Mouse (Mus musculus) intestine, postnatal 0 days (tissue): ENCODE results near the gene Ginm1. TPM values are rescaled to one million over a fixed set of nuclear protein-coding genes. Genes with fewer than 3 reads are reported as not detected.

Experiments
- ATAC-seq: fragments of 200-750 bp; cut with Nextera tagmentation; 2 replicates; pipeline ENCODE4 v1.8.0; 2017; ENCODE audit warnings: mild to moderate bottlenecking, moderate TSS enrichment, moderate library complexity
- H3K27ac ChIP-seq: fragments of 300-500 bp; sonication (generic); 2 replicates; pipeline ENCODE4 v1.5.1; 2014; ENCODE audit warnings: mild to moderate bottlenecking, low read depth, low read length, moderate library complexity
- H3K27me3 ChIP-seq: fragments of 300-500 bp; sonication (generic); replicated peaks from 2 replicates; pipeline ENCODE4 v1.6.1; 2014; ENCODE audit warnings: low read length, mixed read lengths; ENCODE audit not compliant: control insufficient read depth, insufficient read depth
- H3K36me3 ChIP-seq: fragments of 300-500 bp; sonication (generic); 2 replicates; pipeline ENCODE4 v1.6.1; 2014; ENCODE audit warnings: mild to moderate bottlenecking, moderate library complexity; ENCODE audit not compliant: control insufficient read depth, insufficient read depth
- H3K4me1 ChIP-seq: fragments of 300-500 bp; sonication (generic); replicated peaks from 2 replicates; pipeline ENCODE4 v1.6.1; 2014; ENCODE audit warnings: antibody characterized with exemption, low read length, mixed read lengths; ENCODE audit not compliant: control insufficient read depth, insufficient read depth
- H3K4me2 ChIP-seq: fragments of 300-500 bp; sonication (generic); replicated peaks from 2 replicates; pipeline ENCODE4 v1.6.1; 2014; ENCODE audit warnings: low read depth, mild to moderate bottlenecking, moderate library complexity
- H3K4me3 ChIP-seq: fragments of 300-500 bp; sonication (generic); 2 replicates; pipeline ENCODE4 v1.5.1; 2014; ENCODE audit warnings: low read depth, low read length
- H3K9ac ChIP-seq: fragments of 300-500 bp; sonication (generic); 2 replicates; pipeline ENCODE4 v1.6.1; 2014; ENCODE audit warnings: mild to moderate bottlenecking, low read depth, low read length
- H3K9me3 ChIP-seq: fragments of 300-500 bp; sonication (generic); 2 replicates; pipeline ENCODE4 v1.6.1; 2016; ENCODE audit warnings: mixed run types; ENCODE audit not compliant: control insufficient read depth
- CTCF ChIP-seq: sonication (generic); IDR thresholded peaks from 2 replicates; pipeline ENCODE4 v1.5.1; 2016; ENCODE audit warnings: low read depth, mild to moderate bottlenecking, control low read depth, antibody characterized with exemption, moderate library complexity
- WGBS: fragments of 180-500 bp; shearing (Covaris S2); extraction: QIAGEN DNeasy Blood & Tissue Kit; methylation state at CpG from one replicate; pipeline ENCODE4 v1.1.7; 2014; 5-methylcytosine and 5-hydroxymethylcytosine counted together
- polyA plus RNA-seq: library from polyadenylated mRNA; unstranded; fragments of >200 nt; fragmentation: Nextera tagmentation; extraction: Ambion mirVana; gene quantifications from 2 replicates; pipeline ENCODE4 v1.2.1, GENCODE M21; 2015

Gene Ginm1
- polyA plus RNA-seq, 1 experiment from 2014 or later: 91.9 TPM

GRCm38 (mm10) chr10:7818676-7819075 is 26.1 kb upstream of the Ginm1 start:
- Histone ChIP-seq H3K4me2 (no peak overlapping the region), H3K36me3 (peaks cover 43% of the 10 kb centered on the region), H3K27me3 (no peaks in the 10 kb centered on the region), H3K27ac (no peak overlapping the region), H3K4me3 (no peak overlapping the region), H3K4me1 (no peaks in the 10 kb centered on the region), H3K9ac (no peak overlapping the region), H3K9me3 (no peaks in the 10 kb centered on the region)
- no peak for TF ChIP-seq CTCF
- ATAC-seq: no peak
- 87% methylated on average over 4 of the region's 4 CpGs for WGBS

- no peak overlapping the region for H3K9ac ChIP-seq
- 76% methylated on average over 2 of the region's 2 CpGs for WGBS
- H3K4me1 ChIP-seq: no peaks in the 10 kb centered on the region
- no peak overlapping the region for H3K4me3 ChIP-seq
- ATAC-seq: no peak
- H3K4me2 ChIP-seq: no peak overlapping the region
- no peak for TF ChIP-seq CTCF
- H3K36me3 ChIP-seq: peaks cover 41% of the 10 kb centered on the region
- H3K9me3 ChIP-seq: no peaks in the 10 kb centered on the region
- no peaks in the 10 kb centered on the region for H3K27me3 ChIP-seq
- H3K27ac ChIP-seq: no peak overlapping the region
These were observed 23.9 kb upstream of the Ginm1 start for GRCm38 (mm10) chr10:7816476-7816875.

- H3K4me1 ChIP-seq: no peaks in the 10 kb centered on the region
- WGBS: 50% methylated on average over 2 of the region's 2 CpGs
- peak; percentile 82 for TF ChIP-seq CTCF
- no peak overlapping the region for H3K9ac ChIP-seq
- H3K36me3 ChIP-seq: peaks cover 57% of the 10 kb centered on the region
- H3K4me2 ChIP-seq: no peak overlapping the region
- no peak overlapping the region for H3K4me3 ChIP-seq
- peak; percentile 51 for ATAC-seq
- no peaks in the 10 kb centered on the region for H3K9me3 ChIP-seq
- H3K27me3 ChIP-seq: no peaks in the 10 kb centered on the region
- no peak overlapping the region for H3K27ac ChIP-seq
These were observed 17.3 kb upstream of the Ginm1 start for GRCm38 (mm10) chr10:7809937-7810336.

GRCm38 (mm10) chr10:7802519-7803140 is 10.0 kb upstream of the Ginm1 start:
- H3K4me2 ChIP-seq: no peak overlapping the region
- no peak for ATAC-seq
- H3K27ac ChIP-seq: no peak overlapping the region
- whole genome bisulfite sequencing: 88% methylated on average over 2 of the region's 2 CpGs
- no peak overlapping the region for H3K9ac ChIP-seq
- no peaks in the 10 kb centered on the region for H3K4me1 ChIP-seq
- peaks cover 75% of the 10 kb centered on the region for H3K36me3 ChIP-seq
- TF ChIP-seq CTCF: no peak
- H3K27me3 ChIP-seq: no peaks in the 10 kb centered on the region
- no peaks in the 10 kb centered on the region for H3K9me3 ChIP-seq
- H3K4me3 ChIP-seq: no peak overlapping the region

- 71% methylated on average over 3 of the region's 3 CpGs for WGBS
- H3K4me1 ChIP-seq: no peaks in the 10 kb centered on the region
- no peaks in the 10 kb centered on the region for H3K27me3 ChIP-seq
- H3K4me3 ChIP-seq: no peak overlapping the region
- no peak for TF ChIP-seq CTCF
- no peaks in the 10 kb centered on the region for H3K9me3 ChIP-seq
- H3K27ac ChIP-seq: no peak overlapping the region
- no peak overlapping the region for H3K9ac ChIP-seq
- no peak overlapping the region for H3K4me2 ChIP-seq
- ATAC-seq: no peak
- peaks cover 82% of the 10 kb centered on the region for H3K36me3 ChIP-seq
These were observed 8.6 kb upstream of the Ginm1 start for GRCm38 (mm10) chr10:7801258-7801657.

GRCm38 (mm10) chr10:7792254-7792750 is 322 bp downstream of the Ginm1 start:
- ATAC-seq: 0 out of 2 replicates have a peak, but pooled peaks have one; percentile 19
- H3K4me3 ChIP-seq: peak overlapping the region; percentile 97
- peak overlapping the region; percentile 58 for H3K27ac ChIP-seq
- H3K4me1 ChIP-seq: peaks cover 7% of the 10 kb centered on the region; the same call in 1 of the 2 replicates
- no peak for TF ChIP-seq CTCF
- H3K4me2 ChIP-seq: peak overlapping the region; percentile 61
- H3K27me3 ChIP-seq: no peaks in the 10 kb centered on the region
- peak overlapping the region; percentile 91 for H3K9ac ChIP-seq
- peaks cover 14% of the 10 kb centered on the region for H3K36me3 ChIP-seq
- no peaks in the 10 kb centered on the region for H3K9me3 ChIP-seq
- WGBS: under 1% methylated on average over 10 of the region's 10 CpGs
